Mouse (Mus musculus): Measurements from ENCODE around the gene Gclm. TPM values are rescaled to one million over a fixed set of nuclear protein-coding genes. Genes with fewer than 3 reads are reported as not detected.
"Not testable (repeated sequence)": the region's sequence is repeated elsewhere in the genome, so short reads cannot be mapped to it uniquely, and the experiment has no call there.

The Gclm gene
- polyA plus RNA-seq, 1 experiment from 2014 or later: 48.4 TPM

- H3K4me2 ChIP-seq: no peak overlapping the region
- no peak for ATAC-seq (ENCODE audit: low read depth)
- H3K4me1 ChIP-seq (replicated peaks): no peaks in the 10 kb centered on the region
- H3K4me3 ChIP-seq: no peak overlapping the region
- no peaks in the 10 kb centered on the region for H3K36me3 ChIP-seq
- no peaks in the 10 kb centered on the region for H3K27me3 ChIP-seq
- H3K9me3 ChIP-seq: no peaks in the 10 kb centered on the region
- 88% methylated on average over 15 of the region's 15 CpGs for WGBS
- H3K9ac ChIP-seq: no peak overlapping the region
- no peak overlapping the region for H3K27ac ChIP-seq (replicated peaks)
These were observed 36.8 kb upstream of the Gclm start for GRCm38 (mm10) chr3:122208296-122209225.

GRCm38 (mm10) chr3:122209511-122209910, 35.8 kb upstream of the Gclm start:
- Histone ChIP-seq H3K4me3 (no peak overlapping the region), H3K9ac (no peak overlapping the region), H3K9me3 (no peaks in the 10 kb centered on the region), H3K4me2 (no peak overlapping the region), H3K4me1 (replicated peaks) (no peaks in the 10 kb centered on the region), H3K36me3 (no peaks in the 10 kb centered on the region), H3K27me3 (no peaks in the 10 kb centered on the region), H3K27ac (replicated peaks) (no peak overlapping the region)
- 92% methylated on average over 11 of the region's 11 CpGs for WGBS
- ATAC-seq (ENCODE audit: low read depth): no peak

GRCm38 (mm10) chr3:122210434-122210833, 34.9 kb upstream of the Gclm start:
- H3K36me3 ChIP-seq: no peaks in the 10 kb centered on the region
- no peak overlapping the region for H3K27ac ChIP-seq (replicated peaks)
- H3K9me3 ChIP-seq: no peaks in the 10 kb centered on the region
- H3K27me3 ChIP-seq: no peaks in the 10 kb centered on the region
- H3K9ac ChIP-seq: no peak overlapping the region
- no peaks in the 10 kb centered on the region for H3K4me1 ChIP-seq (replicated peaks)
- WGBS: 37% methylated on average over 5 of the region's 5 CpGs
- ATAC-seq (ENCODE audit: low read depth): no peak
- no peak overlapping the region for H3K4me3 ChIP-seq
- no peak overlapping the region for H3K4me2 ChIP-seq

DNA sequence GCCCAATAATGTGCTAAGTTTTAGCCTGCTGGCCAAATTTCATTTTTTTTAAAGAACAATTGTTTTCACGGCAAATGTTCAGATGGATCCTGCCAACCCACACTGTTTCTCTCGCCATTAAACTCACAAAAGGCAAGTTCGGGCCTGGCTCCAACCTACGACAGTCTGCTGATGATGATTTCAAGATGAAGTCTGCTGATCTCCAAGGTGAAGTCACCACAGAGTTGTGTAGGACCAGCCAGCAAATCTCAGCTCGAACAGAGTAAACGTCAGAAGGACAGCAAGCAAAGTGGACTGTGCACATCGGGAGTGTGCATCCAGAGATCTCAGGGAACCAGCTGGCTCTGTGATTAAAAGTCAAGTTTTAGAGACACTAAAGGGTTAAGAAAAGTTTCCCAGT, 34.5 kb upstream of the Gclm start:
- Histone ChIP-seq H3K27me3 (no peaks in the 10 kb centered on the region), H3K36me3 (no peaks in the 10 kb centered on the region), H3K4me1 (replicated peaks) (no peaks in the 10 kb centered on the region), H3K9ac (no peak overlapping the region), H3K9me3 (no peaks in the 10 kb centered on the region), H3K4me2 (no peak overlapping the region), H3K27ac (replicated peaks) (no peak overlapping the region), H3K4me3 (no peak overlapping the region)
- 74% methylated on average over 7 of the region's 7 CpGs for WGBS
- ATAC-seq (ENCODE audit: low read depth): no peak

DNA sequence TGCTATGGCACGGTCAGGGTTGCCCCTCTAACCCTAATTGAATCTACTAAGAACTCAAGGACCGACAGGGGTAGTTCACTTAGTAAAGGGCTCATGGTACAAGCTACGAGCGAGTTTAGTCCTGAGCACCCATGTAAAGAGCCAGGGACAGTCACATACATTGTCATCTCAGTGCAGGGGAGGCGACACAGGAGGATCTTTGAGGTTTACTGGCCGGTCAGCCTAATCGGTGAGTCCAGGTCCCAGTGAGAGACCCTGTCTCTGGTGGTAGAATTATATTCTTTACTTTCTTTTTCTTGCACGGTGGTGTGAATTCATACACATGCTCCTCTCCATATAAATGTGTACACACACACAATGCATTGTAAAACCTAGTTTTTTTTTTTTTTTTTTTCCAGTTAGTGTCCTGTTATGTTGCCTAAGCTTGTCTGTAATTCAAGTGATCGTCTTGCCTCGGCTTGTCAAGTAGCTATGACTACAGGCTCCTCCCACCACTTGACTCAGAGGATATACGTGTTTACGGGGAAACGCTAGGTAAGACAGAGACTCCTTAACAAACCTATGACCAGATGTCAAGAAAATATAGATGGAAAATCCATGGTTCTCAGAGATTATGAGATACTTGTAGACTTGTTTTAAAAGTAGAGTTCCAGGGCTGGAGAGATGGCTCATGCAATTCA, 33.8 kb upstream of the Gclm start:
- Histone ChIP-seq H3K36me3 (no peaks in the 10 kb centered on the region), H3K9me3 (no peaks in the 10 kb centered on the region), H3K4me3 (no peak overlapping the region), H3K27ac (replicated peaks) (no peak overlapping the region), H3K9ac (no peak overlapping the region), H3K27me3 (no peaks in the 10 kb centered on the region), H3K4me1 (replicated peaks) (no peaks in the 10 kb centered on the region), H3K4me2 (no peak overlapping the region)
- no peak for ATAC-seq (ENCODE audit: low read depth)
- WGBS: 80% methylated on average over 13 of the region's 13 CpGs

GRCm38 (mm10) chr3:122221240-122222036, 23.9 kb upstream of the Gclm start:
- H3K4me2 ChIP-seq: no peak overlapping the region
- no peak overlapping the region for H3K9ac ChIP-seq
- no peaks in the 10 kb centered on the region for H3K27me3 ChIP-seq
- 97% methylated on average over 3 of the region's 3 CpGs for WGBS
- no peaks in the 10 kb centered on the region for H3K36me3 ChIP-seq
- no peak for ATAC-seq (ENCODE audit: low read depth)
- no peak overlapping the region for H3K4me3 ChIP-seq
- no peaks in the 10 kb centered on the region for H3K4me1 ChIP-seq (replicated peaks)
- no peaks in the 10 kb centered on the region for H3K9me3 ChIP-seq
- no peak overlapping the region for H3K27ac ChIP-seq (replicated peaks)

DNA sequence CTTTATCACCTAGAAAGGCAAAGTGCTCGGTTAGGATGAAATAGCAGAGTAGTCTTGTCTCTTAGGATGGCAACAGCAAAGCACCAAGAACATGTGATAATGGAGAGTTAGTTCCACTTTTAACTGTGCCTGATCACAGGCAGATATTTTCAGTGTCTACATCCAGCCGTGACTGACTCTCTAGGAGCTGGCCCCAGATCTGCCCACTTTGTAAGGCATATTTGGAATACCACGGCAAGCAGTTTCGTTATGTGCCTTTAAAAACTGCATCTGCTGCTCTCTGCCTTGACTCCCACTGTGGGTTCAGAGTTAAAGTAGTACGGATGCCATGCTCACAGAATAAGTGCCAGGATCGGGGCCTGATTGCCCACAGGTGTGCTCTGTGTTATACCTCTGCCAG, 18.4 kb upstream of the Gclm start:
- not testable (repeated sequence) for H3K27me3 ChIP-seq; H3K4me1 ChIP-seq (replicated peaks)
- 77% methylated on average over 6 of the region's 6 CpGs for WGBS

DNA sequence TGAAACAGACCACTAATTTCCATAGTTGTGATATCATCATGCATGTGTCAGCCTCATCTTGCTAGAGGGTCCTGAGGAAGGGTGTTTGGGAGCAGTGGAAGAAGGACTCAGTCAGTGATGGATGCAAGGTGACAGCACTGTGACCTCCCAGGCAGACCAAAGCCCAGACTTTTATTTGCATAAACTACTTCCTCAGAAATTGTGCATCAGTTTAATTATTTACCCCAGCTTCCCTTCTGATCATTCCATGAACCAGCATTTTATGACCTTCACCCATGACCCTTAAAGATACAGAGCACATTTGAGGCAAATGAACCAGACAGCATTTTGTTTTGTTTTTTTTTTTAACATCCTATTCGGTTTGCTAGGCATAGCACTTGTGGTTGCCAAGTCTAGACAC, 9.6 kb upstream of the Gclm start:
- Histone ChIP-seq H3K9me3 (no peaks in the 10 kb centered on the region), H3K4me2 (no peak overlapping the region), H3K27ac (replicated peaks) (no peak overlapping the region), H3K36me3 (no peaks in the 10 kb centered on the region), H3K9ac (no peak overlapping the region), H3K4me3 (no peak overlapping the region), H3K4me1 (replicated peaks) (no peaks in the 10 kb centered on the region), H3K27me3 (no peaks in the 10 kb centered on the region)
- no peak for ATAC-seq (ENCODE audit: low read depth)
- 55% methylated on average over 1 of the region's 1 CpGs for WGBS

More for the DNA sequence above, 18.4 kb upstream of the Gclm start:
- H3K4me3 ChIP-seq; H3K36me3 ChIP-seq; ATAC-seq (ENCODE audit: low read depth); H3K9me3 ChIP-seq; H3K9ac ChIP-seq; H3K27ac ChIP-seq (replicated peaks); H3K4me2 ChIP-seq: not testable (repeated sequence)

GRCm38 (mm10) chr3:122242876-122243275, 2.5 kb upstream of the Gclm start:
- Histone ChIP-seq H3K9ac (no peak overlapping the region), H3K9me3 (no peaks in the 10 kb centered on the region), H3K27ac (replicated peaks) (no peak overlapping the region), H3K4me2 (no peak overlapping the region), H3K27me3 (no peaks in the 10 kb centered on the region), H3K4me1 (replicated peaks) (peaks cover 16% of the 10 kb centered on the region), H3K36me3 (no peaks in the 10 kb centered on the region), H3K4me3 (no peak overlapping the region)
- no peak for ATAC-seq (ENCODE audit: low read depth)
- 50% methylated on average over 6 of the region's 6 CpGs for WGBS

DNA sequence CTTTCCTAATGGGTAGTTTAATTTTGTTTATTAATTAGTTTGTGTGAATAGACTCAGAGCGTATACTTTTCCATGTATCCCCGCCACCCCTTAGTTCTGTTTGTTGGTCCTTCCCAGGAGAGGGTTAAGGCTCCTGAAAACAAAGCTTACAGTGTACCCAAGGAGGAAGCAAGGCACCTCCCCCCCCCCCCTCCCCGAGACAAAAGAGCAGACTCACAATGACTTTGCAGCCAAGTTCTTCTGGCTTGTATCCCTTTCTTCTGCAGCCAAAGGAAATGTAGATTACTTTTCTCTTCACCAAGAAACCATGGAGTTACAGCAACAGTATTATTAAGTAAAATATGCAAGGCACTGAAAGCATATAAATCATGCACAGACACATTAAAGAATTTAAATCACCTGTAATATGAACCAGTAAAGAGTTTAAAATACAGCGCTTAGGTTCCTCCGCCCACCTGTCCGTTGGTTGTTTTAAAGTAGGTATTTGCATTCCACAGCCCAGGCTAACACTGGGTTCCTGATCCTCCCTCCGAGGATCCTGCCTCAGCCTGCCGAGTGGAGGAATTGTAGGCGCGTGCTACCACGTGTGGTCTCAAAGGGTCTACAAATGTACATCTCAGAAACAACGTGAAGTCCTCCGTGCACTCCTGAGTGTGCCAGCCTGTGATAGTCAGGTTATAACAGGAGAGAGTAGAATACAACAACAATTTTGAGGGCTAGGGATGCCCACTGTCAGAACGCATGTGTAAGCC, 1.8 kb upstream of the Gclm start:
- no peaks in the 10 kb centered on the region for H3K27me3 ChIP-seq
- H3K4me2 ChIP-seq: no peak overlapping the region
- no peak overlapping the region for H3K4me3 ChIP-seq
- no peak for ATAC-seq (ENCODE audit: low read depth)
- no peak overlapping the region for H3K9ac ChIP-seq
- H3K4me1 ChIP-seq (replicated peaks): peaks cover 17% of the 10 kb centered on the region
- no peak overlapping the region for H3K27ac ChIP-seq (replicated peaks)
- H3K9me3 ChIP-seq: no peaks in the 10 kb centered on the region
- no peaks in the 10 kb centered on the region for H3K36me3 ChIP-seq
- WGBS: 48% methylated on average over 14 of the region's 14 CpGs

DNA sequence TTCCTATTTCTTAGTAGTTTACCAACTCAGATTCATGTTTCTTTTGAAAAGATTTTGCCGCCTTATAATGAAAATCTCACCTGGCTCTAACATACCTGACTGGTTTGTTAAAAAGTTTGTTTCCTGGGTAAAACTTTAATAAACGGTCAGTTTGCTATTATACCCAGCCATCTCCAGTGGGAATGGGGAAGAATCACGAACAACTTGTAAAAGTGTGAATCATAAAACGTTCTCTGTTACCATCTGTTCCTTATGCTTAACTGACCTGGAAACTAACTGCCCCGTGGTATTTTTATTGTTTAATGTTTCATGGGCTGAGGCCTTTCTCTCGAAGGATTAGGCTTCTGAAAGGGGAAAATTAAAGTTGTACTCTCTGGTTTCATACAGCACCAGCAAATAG, 598 bp upstream of the Gclm start:
- ATAC-seq (ENCODE audit: low read depth): no peak
- peak overlapping the region; percentile 63 for H3K9ac ChIP-seq
- WGBS: 49% methylated on average over 6 of the region's 6 CpGs
- no peaks in the 10 kb centered on the region for H3K36me3 ChIP-seq
- H3K9me3 ChIP-seq: no peaks in the 10 kb centered on the region
- no peaks in the 10 kb centered on the region for H3K27me3 ChIP-seq
- 0 out of 2 replicates have a peak overlapping the region, but pooled peaks have one; percentile 95 for H3K27ac ChIP-seq (replicated peaks)
- peak overlapping the region; percentile 82 for H3K4me3 ChIP-seq
- H3K4me2 ChIP-seq: peak overlapping the region; percentile 68
- H3K4me1 ChIP-seq (replicated peaks): peaks cover 17% of the 10 kb centered on the region

All from neural tube, embryonic 13.5 days (tissue).